Mouse (Mus musculus) midbrain, embryonic 12.5 days (tissue): ENCODE results near the gene Ezh1. TPM values are rescaled to one million over a fixed set of nuclear protein-coding genes. Genes with fewer than 3 reads are reported as not detected.

Experiments
- ATAC-seq: fragments of 200-750 bp; cut with Nextera tagmentation; 2 replicates; pipeline ENCODE4 v1.8.0; 2017; ENCODE audit warnings: low read depth, moderate TSS enrichment, moderate library complexity; ENCODE audit not compliant: low FRiP score
- H3K27ac ChIP-seq: fragments of 300-500 bp; sonication (generic); replicated peaks from 2 replicates; pipeline ENCODE4 v1.5.1; 2016; ENCODE audit warnings: mild to moderate bottlenecking
- H3K27me3 ChIP-seq: fragments of 300-500 bp; sonication (generic); 2 replicates; pipeline ENCODE4 v1.6.1; 2016; ENCODE audit warnings: mild to moderate bottlenecking
- H3K36me3 ChIP-seq: fragments of 300-500 bp; sonication (generic); 2 replicates; pipeline ENCODE4 v1.6.1; 2016
- H3K4me1 ChIP-seq: fragments of 300-500 bp; sonication (generic); 2 replicates; pipeline ENCODE4 v1.6.1; 2016
- H3K4me2 ChIP-seq: fragments of 300-500 bp; sonication (generic); replicated peaks from 2 replicates; pipeline ENCODE4 v1.6.1; 2016; ENCODE audit warnings: mild to moderate bottlenecking, moderate library complexity
- H3K4me3 ChIP-seq: fragments of 300-500 bp; sonication (generic); 2 replicates; pipeline ENCODE4 v1.5.1; 2016; ENCODE audit warnings: mild to moderate bottlenecking
- H3K9ac ChIP-seq: fragments of 300-500 bp; sonication (generic); replicated peaks from 2 replicates; pipeline ENCODE4 v1.6.1; 2016; ENCODE audit warnings: mild to moderate bottlenecking, moderate library complexity
- H3K9me3 ChIP-seq: fragments of 300-500 bp; sonication (generic); 2 replicates; pipeline ENCODE4 v1.6.1; 2016; ENCODE audit warnings: mild to moderate bottlenecking
- WGBS: fragments of 180-500 bp; shearing (Covaris S2); methylation state at CpG from one replicate; pipeline ENCODE4 v1.1.7; 2016; 5-methylcytosine and 5-hydroxymethylcytosine counted together
- polyA plus RNA-seq: library from polyadenylated mRNA; unstranded; fragments of >200 nt; fragmentation: Nextera tagmentation; extraction: Ambion mirVana; gene quantifications from 2 replicates; pipeline ENCODE4 v1.2.1, GENCODE M21; 2016

The Ezh1 gene
- polyA plus RNA-seq, 1 experiment from 2014 or later = 12.6 TPM

DNA sequence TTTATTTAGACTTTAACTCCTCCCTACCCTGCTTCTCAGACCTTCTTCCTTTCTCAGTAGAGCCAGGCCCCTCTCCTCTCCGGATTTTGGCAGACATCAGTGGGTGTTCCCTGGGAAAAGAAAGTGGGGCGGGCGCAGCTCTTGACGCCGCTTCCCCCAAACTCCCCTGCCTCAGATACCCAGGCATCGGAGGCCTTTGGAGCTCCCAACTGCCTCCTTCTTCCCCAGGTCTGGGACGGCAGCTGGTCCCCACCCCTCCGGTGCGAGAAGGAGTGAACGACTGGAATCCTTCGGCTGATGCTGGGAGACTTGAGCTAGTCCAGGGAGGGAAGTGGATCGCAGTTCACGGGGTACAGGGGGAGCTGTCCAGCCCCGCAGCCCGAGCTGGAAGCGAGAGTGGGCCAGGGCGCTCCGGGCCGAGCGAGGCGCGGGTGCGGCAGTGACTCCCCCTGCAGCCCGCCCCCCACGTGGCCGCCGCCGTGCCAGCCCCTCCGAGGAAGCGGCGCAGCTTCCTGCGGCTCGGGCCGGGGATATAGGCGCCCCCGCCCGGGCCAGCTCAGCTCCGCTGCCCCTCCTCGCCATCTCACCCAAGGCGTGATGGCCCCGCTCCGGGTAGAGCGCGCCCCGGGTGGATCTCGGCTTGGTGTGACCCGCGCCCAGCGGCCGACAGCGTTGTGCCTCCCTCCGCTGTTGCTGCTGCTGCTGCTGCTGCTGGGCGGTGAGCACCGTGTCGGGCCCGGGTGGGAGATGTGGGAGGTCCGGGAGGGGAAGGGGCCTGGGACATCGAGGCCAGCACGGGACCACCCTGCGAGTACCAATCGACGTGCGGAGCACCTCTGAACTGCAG is 19.8 kb upstream of the Ezh1 start, which contains the start of gene Ramp2:
TSS of gene Ramp2 (plus strand) at position 174 of the 847 bp plus-strand sequence.
- WGBS = under 1% methylated on average over 63 of the region's 63 CpGs

DNA sequence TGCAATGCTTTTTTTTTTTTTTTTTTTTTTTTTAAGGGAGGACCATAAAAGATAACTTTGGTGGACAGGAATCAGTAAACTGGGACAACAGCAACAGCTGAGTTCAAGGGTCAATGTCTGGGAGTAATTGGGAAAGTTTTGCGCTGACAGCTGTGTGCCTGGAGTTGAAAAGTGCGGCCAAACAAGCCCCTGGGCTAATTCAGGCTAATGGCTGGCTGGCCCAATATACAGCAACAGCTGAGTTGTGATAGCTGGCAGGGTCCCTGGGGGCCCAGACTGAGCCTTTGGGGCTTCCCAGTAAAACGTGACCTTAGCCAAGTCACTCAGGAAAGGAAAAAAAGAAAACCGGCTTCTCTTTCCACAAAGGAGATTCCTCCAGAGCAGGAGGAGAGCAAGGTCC is 18.8 kb upstream of the Ezh1 start:
- Histone ChIP-seq H3K4me2 (no peak overlapping the region), H3K4me1 (peaks cover 14% of the 10 kb centered on the region; the same call in 1 of the 2 replicates), H3K36me3 (no peaks in the 10 kb centered on the region), H3K9ac (no peak overlapping the region), H3K27ac (no peak overlapping the region), H3K4me3 (no peak overlapping the region), H3K9me3 (no peaks in the 10 kb centered on the region), H3K27me3 (peaks cover 45% of the 10 kb centered on the region)
- WGBS = 46% methylated on average over 4 of the region's 4 CpGs
- no peak for ATAC-seq

More for the DNA sequence above, 19.8 kb upstream of the Ezh1 start, which contains the start of gene Ramp2:
- Histone ChIP-seq H3K27ac (no peak within 1 kb of the TSS; the same call in 1 of the 2 replicates), H3K9ac (peak within 1 kb of the TSS; percentile 73), H3K4me2 (peak within 1 kb of the TSS; percentile 85), H3K9me3 (no peaks in the 10 kb centered on the region), H3K4me3 (peak within 1 kb of the TSS; percentile 54), H3K4me1 (peaks cover 14% of the 10 kb centered on the region; the same call in 1 of the 2 replicates), H3K36me3 (no peaks in the 10 kb centered on the region), H3K27me3 (peaks cover 45% of the 10 kb centered on the region)
- ATAC-seq = peak; percentile 68

DNA sequence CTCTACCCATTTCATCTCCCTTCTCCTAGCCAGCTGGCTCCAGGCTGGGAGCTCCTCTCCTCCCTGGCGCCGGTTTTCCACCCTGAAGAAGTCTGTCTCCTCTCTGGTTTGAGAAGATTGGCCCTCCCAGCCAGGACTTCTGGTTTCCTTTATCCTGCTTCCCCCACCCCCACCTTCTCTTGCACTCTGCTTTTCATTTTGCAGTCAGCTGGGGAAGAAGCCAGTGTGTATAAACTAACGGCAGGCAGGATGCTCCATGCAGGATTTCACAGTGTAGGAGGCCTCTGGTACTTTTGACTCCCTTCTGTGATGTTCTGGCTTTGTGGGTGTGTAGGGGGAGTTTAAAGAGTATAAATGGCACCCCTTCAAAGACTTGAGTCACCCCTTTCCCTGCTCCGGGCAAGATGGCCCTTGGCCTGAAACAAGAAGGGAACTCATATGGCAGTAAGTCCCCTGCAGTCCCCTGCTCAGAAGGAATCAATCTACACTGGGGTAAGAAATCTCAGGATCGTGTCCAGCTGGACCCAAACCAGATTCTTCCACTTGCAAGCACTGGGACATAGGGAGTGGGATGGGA is 11.9 kb upstream of the Ezh1 start:
- ATAC-seq = no peak
- Histone ChIP-seq H3K27me3 (no peaks in the 10 kb centered on the region), H3K27ac (no peak overlapping the region), H3K36me3 (no peaks in the 10 kb centered on the region), H3K4me3 (no peak overlapping the region), H3K4me2 (no peak overlapping the region), H3K4me1 (no peaks in the 10 kb centered on the region), H3K9ac (no peak overlapping the region), H3K9me3 (no peaks in the 10 kb centered on the region)
- 55% methylated on average over 5 of the region's 5 CpGs for WGBS

DNA sequence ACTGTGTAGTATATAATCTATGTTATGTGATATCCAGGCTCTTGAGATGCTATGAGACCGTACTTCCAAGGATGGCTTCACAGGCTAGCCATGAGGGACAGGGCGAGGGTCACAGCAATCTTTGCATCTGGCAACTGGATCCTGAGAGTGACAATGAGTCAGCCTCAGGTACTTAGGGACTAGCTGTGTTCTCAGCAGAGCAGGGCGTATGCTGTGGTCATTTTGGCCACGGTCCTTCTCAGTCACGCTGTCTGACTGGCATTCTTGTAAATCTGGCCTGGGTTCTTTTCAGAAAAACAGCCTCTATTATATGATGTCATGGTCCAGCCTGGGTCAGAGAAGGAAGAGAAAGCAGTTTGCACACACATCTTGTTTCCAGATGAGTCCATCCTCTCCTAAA is 10.5 kb upstream of the Ezh1 start:
- Histone ChIP-seq H3K9ac (no peak overlapping the region), H3K4me3 (no peak overlapping the region), H3K4me2 (no peak overlapping the region), H3K4me1 (no peaks in the 10 kb centered on the region), H3K36me3 (no peaks in the 10 kb centered on the region), H3K9me3 (no peaks in the 10 kb centered on the region), H3K27ac (no peak overlapping the region), H3K27me3 (peaks cover 4% of the 10 kb centered on the region; the same call in 1 of the 2 replicates)
- no peak for ATAC-seq
- WGBS = 92% methylated on average over 5 of the region's 5 CpGs

DNA sequence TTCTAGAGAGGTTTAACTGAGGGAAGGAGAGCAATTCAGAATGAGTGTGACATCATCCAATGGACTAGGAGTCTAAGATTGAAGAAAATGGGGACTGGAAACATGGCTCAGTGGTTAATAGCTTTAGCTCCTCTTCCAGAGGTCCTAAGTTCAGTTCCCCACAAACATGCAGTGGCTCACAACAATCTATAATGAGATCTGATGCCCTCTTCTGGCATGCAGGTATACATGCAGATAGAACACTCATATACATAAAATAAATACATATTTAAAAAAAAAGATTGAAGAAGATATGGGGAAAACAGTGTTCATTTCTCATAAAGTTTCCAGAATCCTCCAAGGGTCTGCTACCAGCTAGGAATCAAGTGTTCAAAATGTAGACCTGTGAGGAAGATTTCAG is 9.2 kb upstream of the Ezh1 start:
- Histone ChIP-seq H3K36me3 (no peaks in the 10 kb centered on the region), H3K9ac (no peak overlapping the region), H3K9me3 (no peaks in the 10 kb centered on the region), H3K4me1 (peaks cover 10% of the 10 kb centered on the region), H3K4me3 (no peak overlapping the region), H3K4me2 (no peak overlapping the region), H3K27me3 (peaks cover 13% of the 10 kb centered on the region), H3K27ac (no peak overlapping the region)
- ATAC-seq = no peak

GRCm38 (mm10) chr11:101234124-101234523 is 7.9 kb upstream of the Ezh1 start:
- no peaks in the 10 kb centered on the region for H3K9me3 ChIP-seq
- no peaks in the 10 kb centered on the region for H3K36me3 ChIP-seq
- no peak overlapping the region for H3K27ac ChIP-seq
- no peak overlapping the region for H3K4me3 ChIP-seq
- H3K4me2 ChIP-seq = no peak overlapping the region
- H3K27me3 ChIP-seq = peaks cover 13% of the 10 kb centered on the region
- no peak for ATAC-seq
- peaks cover 11% of the 10 kb centered on the region for H3K4me1 ChIP-seq
- no peak overlapping the region for H3K9ac ChIP-seq

GRCm38 (mm10) chr11:101233240-101233639 is 7.0 kb upstream of the Ezh1 start:
- H3K4me1 ChIP-seq = peaks cover 11% of the 10 kb centered on the region
- no peak overlapping the region for H3K4me2 ChIP-seq
- ATAC-seq = no peak
- 92% methylated on average over 1 of the region's 1 CpGs for WGBS
- no peak overlapping the region for H3K9ac ChIP-seq
- no peak overlapping the region for H3K4me3 ChIP-seq
- H3K27ac ChIP-seq = no peak overlapping the region
- peaks cover 13% of the 10 kb centered on the region for H3K27me3 ChIP-seq
- no peaks in the 10 kb centered on the region for H3K9me3 ChIP-seq
- no peaks in the 10 kb centered on the region for H3K36me3 ChIP-seq

DNA sequence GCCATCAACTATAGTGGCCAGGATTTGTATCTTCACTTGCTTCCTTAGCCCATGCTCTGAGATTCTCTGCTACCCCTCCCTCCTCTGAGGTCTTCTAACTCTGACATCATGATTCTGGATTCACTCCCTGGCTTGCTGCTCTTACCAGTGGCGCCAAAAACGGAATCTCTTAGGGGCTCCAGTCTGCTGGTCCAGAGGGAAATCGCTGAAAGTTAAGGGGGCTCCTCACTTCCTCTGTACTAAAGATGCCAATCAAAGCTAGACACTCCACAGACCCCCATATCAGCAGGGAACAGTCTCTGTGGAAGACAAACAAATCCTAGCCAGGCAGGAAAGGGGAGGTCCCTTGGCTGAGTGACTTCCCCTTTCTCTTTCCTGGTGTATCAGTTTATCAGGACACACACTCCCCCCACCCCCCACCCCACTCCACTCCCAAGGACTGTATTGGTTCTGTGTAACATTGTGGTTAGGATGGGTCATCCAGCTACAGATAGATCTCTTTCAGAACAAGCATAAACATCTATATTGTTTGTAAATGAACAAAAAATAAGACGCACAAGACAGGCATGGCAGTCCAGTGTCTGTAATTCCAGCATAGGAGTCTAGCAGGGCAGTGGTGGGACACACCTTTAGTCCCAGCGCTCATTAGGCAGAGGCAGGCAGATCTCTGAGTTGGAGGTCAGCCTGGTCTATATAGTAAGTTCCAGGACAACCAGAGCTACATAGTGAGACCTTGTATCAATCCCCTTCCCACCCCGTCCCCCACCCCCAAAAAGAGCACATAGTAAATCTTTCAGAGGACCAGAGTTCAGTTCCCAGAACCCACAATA is 6.0 kb upstream of the Ezh1 start:
- H3K4me1 ChIP-seq = peaks cover 11% of the 10 kb centered on the region
- H3K9ac ChIP-seq = no peak overlapping the region; the same call in 1 of the 2 replicates
- no peaks in the 10 kb centered on the region for H3K9me3 ChIP-seq
- no peak overlapping the region for H3K27ac ChIP-seq
- 61% methylated on average over 6 of the region's 6 CpGs for WGBS
- H3K27me3 ChIP-seq = peaks cover 18% of the 10 kb centered on the region
- ATAC-seq = no peak
- no peak overlapping the region for H3K4me3 ChIP-seq
- H3K36me3 ChIP-seq = no peaks in the 10 kb centered on the region
- no peak overlapping the region for H3K4me2 ChIP-seq

DNA sequence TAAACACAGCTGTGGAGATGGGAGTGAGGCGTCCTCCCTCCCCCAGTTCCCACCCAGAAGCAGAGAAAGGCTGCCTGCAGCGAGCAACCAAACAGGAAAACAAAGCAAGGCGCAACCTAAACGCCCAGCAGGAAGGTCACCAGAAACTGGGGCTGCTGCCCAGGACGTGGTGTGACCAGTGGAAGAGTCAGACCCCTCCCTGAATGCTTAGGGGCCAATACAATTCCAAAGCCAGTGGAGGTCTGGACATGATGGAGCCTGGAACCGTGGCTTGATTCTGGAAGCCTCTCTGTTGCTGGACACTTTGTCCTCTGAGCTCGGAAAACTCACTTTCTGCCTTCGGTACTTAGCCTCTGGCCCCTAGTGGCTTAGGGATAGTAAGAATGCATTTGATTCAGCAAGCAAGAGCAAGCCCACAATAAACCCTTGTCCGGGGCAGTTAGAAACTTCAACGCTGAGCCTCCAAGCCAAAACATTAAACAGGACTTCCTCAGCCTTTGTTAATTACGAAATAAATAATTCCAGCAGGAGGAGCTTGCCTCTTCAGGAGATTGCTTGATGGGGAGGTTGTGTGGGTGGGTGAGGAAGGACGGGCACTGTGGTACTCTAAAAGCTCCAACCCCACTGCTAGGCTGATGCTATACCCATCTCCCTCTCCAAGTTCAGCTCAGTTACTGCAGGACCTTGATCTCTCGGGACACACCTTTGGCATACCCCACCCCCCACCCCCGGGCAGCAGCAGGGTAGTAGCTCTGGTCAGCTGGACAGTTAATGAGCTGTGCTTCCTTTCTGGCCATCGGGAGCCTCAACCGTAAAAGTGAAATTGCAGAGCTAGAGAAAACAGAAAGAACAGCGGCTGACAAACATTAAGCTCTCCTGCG is 5.0 kb upstream of the Ezh1 start:
- WGBS = 13% methylated on average over 18 of the region's 18 CpGs
- H3K4me2 ChIP-seq = no peak overlapping the region
- no peak overlapping the region for H3K9ac ChIP-seq
- ATAC-seq = no peak
- no peaks in the 10 kb centered on the region for H3K36me3 ChIP-seq
- no peak overlapping the region for H3K27ac ChIP-seq
- peaks cover 18% of the 10 kb centered on the region for H3K27me3 ChIP-seq
- H3K9me3 ChIP-seq = no peaks in the 10 kb centered on the region
- peaks cover 14% of the 10 kb centered on the region for H3K4me1 ChIP-seq
- H3K4me3 ChIP-seq = no peak overlapping the region

DNA sequence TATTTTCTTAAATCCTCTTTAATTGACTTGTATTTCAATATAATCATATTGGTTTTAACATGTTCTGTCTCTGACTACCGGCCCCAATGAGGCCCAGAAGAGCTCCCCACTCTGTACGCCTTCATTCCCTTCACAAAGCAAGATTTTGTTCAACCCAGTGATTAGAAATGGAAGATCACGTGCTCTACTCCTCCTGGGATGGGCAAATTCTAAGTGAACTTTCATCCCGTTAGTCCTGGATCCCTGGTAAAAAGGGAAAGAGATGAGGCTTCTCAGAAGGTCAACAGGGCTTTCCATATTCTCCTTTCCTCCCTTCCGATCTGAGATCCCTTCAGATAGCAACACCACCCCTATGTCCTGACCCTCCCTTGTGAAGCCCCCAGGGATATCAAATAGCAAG is 4.3 kb upstream of the Ezh1 start:
- H3K4me2 ChIP-seq = no peak overlapping the region
- H3K9ac ChIP-seq = no peak overlapping the region
- WGBS = 14% methylated on average over 5 of the region's 5 CpGs
- H3K36me3 ChIP-seq = no peaks in the 10 kb centered on the region
- H3K4me1 ChIP-seq = peaks cover 17% of the 10 kb centered on the region
- ATAC-seq = no peak
- no peaks in the 10 kb centered on the region for H3K9me3 ChIP-seq
- peaks cover 18% of the 10 kb centered on the region for H3K27me3 ChIP-seq
- no peak overlapping the region for H3K4me3 ChIP-seq
- no peak overlapping the region for H3K27ac ChIP-seq

DNA sequence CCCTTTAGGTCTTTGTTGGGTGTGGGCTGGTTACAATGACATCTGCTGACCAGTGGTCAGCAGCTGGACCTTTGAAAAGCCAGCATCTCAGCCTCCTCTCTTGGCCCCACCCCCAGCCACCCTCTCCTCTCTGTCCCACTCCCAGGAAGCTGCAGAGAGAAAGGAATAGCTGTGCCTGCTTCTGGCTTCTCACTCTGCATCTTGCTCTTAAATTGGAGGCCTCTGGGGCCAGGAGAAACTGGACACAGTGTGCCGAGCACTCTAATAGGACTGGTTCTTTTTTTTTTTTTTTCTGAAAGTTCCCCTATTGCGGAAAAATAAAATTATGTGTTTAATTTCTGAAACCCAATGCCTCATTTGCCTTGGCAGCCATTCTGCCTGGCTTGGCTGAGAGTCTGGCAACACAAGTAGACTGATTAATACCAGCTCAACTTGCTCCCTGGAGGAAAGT is 3.8 kb upstream of the Ezh1 start:
- H3K4me2 ChIP-seq = no peak overlapping the region
- no peak for ATAC-seq
- H3K36me3 ChIP-seq = no peaks in the 10 kb centered on the region
- no peak overlapping the region for H3K4me3 ChIP-seq
- H3K4me1 ChIP-seq = peaks cover 21% of the 10 kb centered on the region
- no peaks in the 10 kb centered on the region for H3K9me3 ChIP-seq
- H3K9ac ChIP-seq = no peak overlapping the region
- peaks cover 21% of the 10 kb centered on the region for H3K27me3 ChIP-seq
- WGBS = 29% methylated on average over 2 of the region's 2 CpGs
- H3K27ac ChIP-seq = no peak overlapping the region
